Mouse (Mus musculus) liver, postnatal 0 days (tissue): Measurements from ENCODE around the gene Myo3b.

Source experiments
- CTCF ChIP-seq: sonication (generic); IDR thresholded peaks from 2 replicates; pipeline ENCODE4 v1.5.1; 2016; ENCODE audit warnings: antibody characterized with exemption, low read depth
- EP300 ChIP-seq: IDR thresholded peaks from 2 replicates; pipeline ENCODE4 v1.6.1; 2016; ENCODE audit warnings: antibody characterized with exemption, low read depth, mild to moderate bottlenecking

GRCm38 (mm10) chr2:70044466-70044865, 5.5 kb downstream of the Myo3b start:
- no peak for TF ChIP-seq CTCF
- no peak for TF ChIP-seq EP300
